Mouse (Mus musculus) A20 (cell line): ENCODE data around the gene Man1c1.

Experiments used
- DNase-seq: peaks from one replicate; pipeline ENCODE4 v3.0.0-alpha.2; 2011; ENCODE audit warnings: low read depth, low spot score

Gene Man1c1

GRCm38 (mm10) chr4:134512798-134513197 lies 191.3 kb downstream of the Man1c1 start:
- DNase-seq: no peak

GRCm38 (mm10) chr4:134511730-134512129 lies 192.4 kb downstream of the Man1c1 start:
- DNase-seq: no peak
